Comparison of ENCODE assay signal across 10 mouse cellular contexts in genomic region chr1:166137244-166137938, GRCm38 (mm10). TPM values are rescaled to one million over a fixed set of nuclear protein-coding genes. Genes with fewer than 3 reads are reported as not detected.
DNase-seq lines count a peak whose midpoint lies in the region; ATAC-seq and TF ChIP-seq lines count a peak whose summit lies in the region.
"Had no signal": no experiment of that assay in that cellular context is flagged by ENCODE, and none has a peak within 500 bp of the region (broad histone marks: within the 10 kb centered on the region; RNA-seq: fewer than 3 reads in every experiment).

No protein-coding gene starts in this region.

- no peak overlapping the region for H3K4me2 ChIP-seq in heart, embryonic 16.5 days (ENCODE audit: low read depth, low read length)
- H3K4me2 ChIP-seq: hindbrain, embryonic 13.5 days had no signal

- H3K9ac ChIP-seq in heart, embryonic 16.5 days (ENCODE audit: low read length) = no peak overlapping the region; the same call in 1 of the 2 replicates
- peak overlapping the region; percentile 34; the same call in 1 of the 2 replicates for H3K9ac ChIP-seq in ES-E14 (ENCODE audit: insufficient read depth, low read depth, low read length, poor library complexity, severe bottlenecking)
- H3K9ac ChIP-seq: hindbrain, embryonic 13.5 days had no signal

- H3K9me3 ChIP-seq in heart, embryonic 16.5 days (replicated peaks; ENCODE audit: control insufficient read depth, low read length) = no peaks in the 10 kb centered on the region
- no peaks in the 10 kb centered on the region for H3K9me3 ChIP-seq in ES-E14 (ENCODE audit: control insufficient read depth, insufficient read depth, low read depth, low read length)
- H3K9me3 ChIP-seq: hindbrain, embryonic 13.5 days had no signal

- no peak for TF ChIP-seq CTCF in layer of hippocampus, adult 2 months (conservative IDR thresholded peaks at IDR 0.05)

- ATAC-seq in heart, embryonic 16.5 days (replicated peaks; ENCODE audit: extremely low read depth, insufficient read depth, low FRiP score) = 0 out of 2 replicates have a peak, but pooled peaks have one; percentile 19
- peak; percentile 56 for ATAC-seq in granulocyte monocyte progenitor cell, adult 5-6 weeks (replicated peaks; ENCODE audit: poor library complexity, severe bottlenecking)
- peak; percentile 29 for ATAC-seq in megakaryocyte progenitor cell, adult 5-6 weeks (replicated peaks; ENCODE audit: poor library complexity)

- DNase-seq in heart, adult 9 months (ENCODE audit: low spot score in 2 of 2) = no peak
- DNase-seq in ES-E14 (ENCODE audit: low read depth, low spot score) = no peak
- no peak for DNase-seq in layer of hippocampus, adult 2 months (ENCODE audit: low spot score in 2 of 2)
- DNase-seq in yolk sac, embryonic 10.5 days (ENCODE audit: low spot score) = no peak
- DNase-seq in left cerebral cortex, postnatal 36 days (ENCODE audit: low spot score in 2 of 2) = no peak

- H3K27ac ChIP-seq in heart, embryonic 16.5 days (ENCODE audit: low read length) = no peak overlapping the region
- peak overlapping the region; percentile 53; the same call in 1 of the 2 replicates for H3K27ac ChIP-seq in ES-E14 (ENCODE audit: insufficient read depth, low read depth, low read length, poor library complexity, severe bottlenecking)
- H3K27ac ChIP-seq in layer of hippocampus, adult 2 months = no peak overlapping the region
- H3K27ac ChIP-seq: hindbrain, embryonic 13.5 days had no signal

- no peaks in the 10 kb centered on the region for H3K27me3 ChIP-seq in heart, embryonic 16.5 days (ENCODE audit: control insufficient read depth, insufficient read depth, low read length)
- H3K27me3 ChIP-seq: CH12.LX had no signal

- intact Hi-C loops in left cerebral cortex, postnatal 36 days (cut with DNase I) = no loop called here

- H3K36me3 ChIP-seq in heart, embryonic 16.5 days (ENCODE audit: control insufficient read depth, insufficient read depth) = no peaks in the 10 kb centered on the region
- no peaks in the 10 kb centered on the region for H3K36me3 ChIP-seq in ES-E14 (ENCODE audit: control insufficient read depth, insufficient read depth, low read length, poor library complexity, severe bottlenecking)
- H3K36me3 ChIP-seq: hindbrain, embryonic 13.5 days had no signal

- in situ Hi-C loops in ES-E14 (cut with MboI; ENCODE audit: low sequenced_read_pairs in 2 of 2, unreplicated experiment in 2 of 2) = no loop called here

- no peak overlapping the region for H3K4me3 ChIP-seq in heart, embryonic 16.5 days (ENCODE audit: low read length)
- peak overlapping the region in 1 of 2 experiments; percentile 29; a peak in 1 of 4 replicates for H3K4me3 ChIP-seq in ES-E14 (ENCODE audit: insufficient read depth in 1 of 2, low read depth in 1 of 2, low read length in 2 of 2, poor library complexity in 1 of 2, severe bottlenecking in 1 of 2)
- no peak overlapping the region for H3K4me3 ChIP-seq in layer of hippocampus, adult 2 months
- H3K4me3 ChIP-seq: hindbrain, embryonic 13.5 days had no signal

- 43% methylated on average over 7 of the region's 7 CpGs for WGBS in heart, embryonic 16.5 days

- H3K4me1 ChIP-seq in heart, embryonic 16.5 days (ENCODE audit: control insufficient read depth, insufficient read depth, low read length) = peaks cover 14% of the 10 kb centered on the region
- H3K4me1 ChIP-seq in ES-E14 (ENCODE audit: control insufficient read depth in 2 of 2, insufficient read depth in 2 of 2, low read length in 2 of 2, poor library complexity in 1 of 2) = peaks cover 8 to 34% of the 10 kb centered on the region in 2 experiments; a peak in 3 of 4 replicates

TF ChIP-seq in ES-E14, 5 proteins besides CTCF, POLR2A, EP300 and RAD21:
- TF ChIP-seq CHD2 (IDR thresholded peaks at IDR 0.05; ENCODE audit: low read depth, low read length) (no peak), HCFC1 (IDR thresholded peaks at IDR 0.05; ENCODE audit: borderline replicate concordance, insufficient read depth, low read length) (no peak), ZNF384 (IDR thresholded peaks at IDR 0.05; ENCODE audit: low read depth, low read length) (no peak), ZC3H11A (IDR thresholded peaks at IDR 0.05; ENCODE audit: borderline replicate concordance, low read depth, low read length) (no peak), MAFK (IDR thresholded peaks at IDR 0.05; ENCODE audit: insufficient read depth, low read depth, low read length) (no peak)

RNA-seq across cellular contexts. Expression of gene Gpa33, which starts 7.4 kb away (rescaled TPM):
- 0.11 and 0.67 TPM in 2 replicates for polyA plus RNA-seq in heart, embryonic 16.5 days (2015; fragmentation: Nextera tagmentation; extraction: Ambion mirVana)
- 68.0 and 204 TPM in 2 replicates for total RNA-seq in ES-E14 (2012; rRNA removed)
- not detected in 2 replicates for total RNA-seq in granulocyte monocyte progenitor cell, adult 5-6 weeks (2014; fragmentation: Nextera tagmentation)
- not detected in 2 replicates for total RNA-seq in granulocyte monocyte progenitor cell, adult 5-6 weeks (2017)
- not detected in 2 replicates for total RNA-seq in megakaryocyte progenitor cell, adult 5-6 weeks (2015)
- total RNA-seq in megakaryocyte progenitor cell, adult 5-6 weeks (2017) = not detected in 2 replicates
- total RNA-seq in layer of hippocampus, adult 2 months (2021) = not detected
- total RNA-seq in left cerebral cortex, postnatal 36 days (2021) = not detected

RNA-seq across cellular contexts. Expression of gene Dusp27, which starts 9.7 kb away (rescaled TPM):
- 50.1 and 50.5 TPM in 2 replicates for polyA plus RNA-seq in heart, embryonic 16.5 days (2015; fragmentation: Nextera tagmentation; extraction: Ambion mirVana)
- 60.2 and 69.4 TPM in 2 replicates for total RNA-seq in ES-E14 (2012; rRNA removed)
- total RNA-seq in granulocyte monocyte progenitor cell, adult 5-6 weeks (2014; fragmentation: Nextera tagmentation) = not detected in 2 replicates
- total RNA-seq in granulocyte monocyte progenitor cell, adult 5-6 weeks (2017) = not detected in 2 replicates
- total RNA-seq in megakaryocyte progenitor cell, adult 5-6 weeks (2015) = not detected in 2 replicates
- total RNA-seq in megakaryocyte progenitor cell, adult 5-6 weeks (2017) = not detected in 2 replicates
- total RNA-seq in layer of hippocampus, adult 2 months (2021) = not detected
- under 1 TPM; 0.16 to 0.17 TPM for total RNA-seq in left cerebral cortex, postnatal 36 days (2021)
- total RNA-seq: CH12.LX had no signal

Comparison
In these comparisons a context has a peak if more than half of its experiments do, and no peak if none do; other contexts are left out.
1. RNA of gene Gpa33, which starts 7.4 kb away (total RNA-seq): 68.0 to 204 TPM in ES-E14; not detected in granulocyte monocyte progenitor cell, adult 5-6 weeks, not detected in megakaryocyte progenitor cell, adult 5-6 weeks, not detected in layer of hippocampus, adult 2 months and not detected in left cerebral cortex, postnatal 36 days; every median in the first group is over 10 times any median in the second.
2. RNA of gene Dusp27, which starts 9.7 kb away (total RNA-seq): 60.2 to 69.4 TPM in ES-E14; 0.16 to 0.17 TPM in left cerebral cortex, postnatal 36 days, not detected in layer of hippocampus, adult 2 months, not detected in granulocyte monocyte progenitor cell, adult 5-6 weeks and not detected in megakaryocyte progenitor cell, adult 5-6 weeks; every median in the first group is over 10 times any median in the second.
3. Peak in every context shown above with its lines, with median percentiles within 50 percentile points of each other: ATAC-seq.